Mouse (Mus musculus) MEL (cell line): ENCODE measurements at regions not wholly inside any gene's neighbourhood (a gene's known extent, or its start where the extent isn't known, plus 50 kb on each side); places are given as distances from the start of the nearest gene placed in this dataset.
"Not testable (repeated sequence)": the region's sequence is repeated elsewhere in the genome, so short reads cannot be mapped to it uniquely, and the experiment has no call there.

Source experiments
- DNase-seq: peaks from one replicate; pipeline ENCODE4 v3.0.0; 2011; ENCODE audit warnings: low read depth, low spot score
- H3K27ac ChIP-seq: 2 replicates; pipeline ENCODE4 v1.5.1; 2012; ENCODE audit warnings: low read depth, mild to moderate bottlenecking, control low read depth, low read length, moderate library complexity; ENCODE audit not compliant: control insufficient read depth
- H3K27me3 ChIP-seq, 2 experiments: fragments of 150-350 bp in 1 of 2; sonication (generic) in 1 of 2; 2 replicates each; pipeline ENCODE4 v1.6.1; 2012; ENCODE audit warnings: low read length in 2 of 2, mild to moderate bottlenecking in 2 of 2, improper control_type of control experiment in 1 of 2, moderate library complexity in 1 of 2; ENCODE audit not compliant: insufficient read depth in 2 of 2, control insufficient read depth in 1 of 2
- H3K36me3 ChIP-seq, 2 experiments: 2 replicates each; pipeline ENCODE4 v1.6.1; 2012 to 2014; ENCODE audit warnings: low read length in 2 of 2, improper control_type of control experiment in 1 of 2, inconsistent platforms in 1 of 2, mild to moderate bottlenecking in 1 of 2; ENCODE audit not compliant: insufficient read depth in 2 of 2, control insufficient read depth in 1 of 2
- H3K4me1 ChIP-seq, 2 experiments: fragments of 150-350 bp in 1 of 2; sonication (generic) in 1 of 2; 2 replicates each; pipeline ENCODE4 v1.6.1; 2012; ENCODE audit warnings: low read length in 2 of 2, improper control_type of control experiment in 1 of 2, mild to moderate bottlenecking in 1 of 2; ENCODE audit not compliant: insufficient read depth in 2 of 2, control insufficient read depth in 1 of 2
- H3K4me3 ChIP-seq, 2 experiments: fragments of 150-350 bp in 1 of 2; sonication (generic) in 1 of 2; 2 replicates each; pipeline ENCODE4 v1.5.1; 2012; ENCODE audit warnings: low read depth in 2 of 2, low read length in 2 of 2, mild to moderate bottlenecking in 2 of 2, moderate library complexity in 2 of 2, control low read depth in 1 of 2, improper control_type of control experiment in 1 of 2; ENCODE audit not compliant: control insufficient read depth in 1 of 2, insufficient read depth in 1 of 2
- H3K79me2 ChIP-seq: 2 replicates; pipeline ENCODE4 v1.6.1; 2012; ENCODE audit warnings: mild to moderate bottlenecking, low read length, moderate library complexity; ENCODE audit not compliant: control insufficient read depth, poor library complexity, insufficient read depth
- H3K9ac ChIP-seq: 2 replicates; pipeline ENCODE4 v1.6.1; 2012; ENCODE audit warnings: low read depth, mild to moderate bottlenecking, control low read depth, low read length, moderate library complexity; ENCODE audit not compliant: control insufficient read depth, poor library complexity, severe bottlenecking
- H3K9me3 ChIP-seq: fragments of 150-350 bp; sonication (generic); replicated peaks from 2 replicates; pipeline ENCODE4 v1.6.1; 2012; ENCODE audit warnings: mild to moderate bottlenecking, low read length, improper control_type of control experiment, moderate library complexity; ENCODE audit not compliant: insufficient read depth

GRCm38 (mm10) chr8:20285523-20285922 lies 77.5 kb downstream of the Gm15319 start:
- not testable (repeated sequence) for H3K4me1 ChIP-seq

GRCm38 (mm10) chr8:20284856-20285255 lies 78.2 kb downstream of the Gm15319 start:
- H3K4me1 ChIP-seq, DNase-seq: not testable (repeated sequence)

More at GRCm38 (mm10) chr8:20285523-20285922, 77.5 kb downstream of the Gm15319 start:
- not testable (repeated sequence) for H3K79me2 ChIP-seq, H3K36me3 ChIP-seq, H3K27ac ChIP-seq, H3K9ac ChIP-seq, H3K27me3 ChIP-seq, H3K9me3 ChIP-seq, H3K4me3 ChIP-seq
- peak; percentile 14 for DNase-seq

GRCm38 (mm10) chr8:20283141-20283540 lies 79.9 kb downstream of the Gm15319 start:
- not testable (repeated sequence) for H3K4me3 ChIP-seq, H3K27ac ChIP-seq, H3K79me2 ChIP-seq, H3K9ac ChIP-seq, H3K36me3 ChIP-seq, H3K27me3 ChIP-seq, DNase-seq, H3K4me1 ChIP-seq, H3K9me3 ChIP-seq

More at GRCm38 (mm10) chr8:20284856-20285255, 78.2 kb downstream of the Gm15319 start:
- not testable (repeated sequence) for H3K36me3 ChIP-seq, H3K79me2 ChIP-seq, H3K9me3 ChIP-seq, H3K27me3 ChIP-seq, H3K9ac ChIP-seq, H3K27ac ChIP-seq, H3K4me3 ChIP-seq

GRCm38 (mm10) chr8:20281201-20281887 lies 81.7 kb downstream of the Gm15319 start:
- not testable (repeated sequence) for DNase-seq, H3K4me1 ChIP-seq, H3K27ac ChIP-seq, H3K79me2 ChIP-seq, H3K9ac ChIP-seq, H3K27me3 ChIP-seq, H3K36me3 ChIP-seq, H3K4me3 ChIP-seq, H3K9me3 ChIP-seq

GRCm38 (mm10) chr8:20277701-20278100 lies 85.3 kb downstream of the Gm15319 start:
- H3K9ac ChIP-seq, DNase-seq, H3K9me3 ChIP-seq, H3K27ac ChIP-seq, H3K4me3 ChIP-seq, H3K27me3 ChIP-seq, H3K4me1 ChIP-seq, H3K36me3 ChIP-seq, H3K79me2 ChIP-seq: not testable (repeated sequence)

- not testable (repeated sequence) for H3K27ac ChIP-seq, H3K27me3 ChIP-seq, H3K36me3 ChIP-seq, H3K9me3 ChIP-seq, H3K79me2 ChIP-seq, H3K4me1 ChIP-seq, DNase-seq, H3K4me3 ChIP-seq, H3K9ac ChIP-seq
These were observed 86.3 kb downstream of the Gm15319 start for GRCm38 (mm10) chr8:20276661-20277060.

- not testable (repeated sequence) for H3K27me3 ChIP-seq, H3K27ac ChIP-seq, H3K4me1 ChIP-seq, H3K4me3 ChIP-seq, DNase-seq, H3K9me3 ChIP-seq, H3K79me2 ChIP-seq, H3K36me3 ChIP-seq, H3K9ac ChIP-seq
These were observed 89.2 kb downstream of the Gm15319 start for GRCm38 (mm10) chr8:20273844-20274243.
